Mouse (Mus musculus): Measurements from ENCODE around the gene Lpar3. TPM values are rescaled to one million over a fixed set of nuclear protein-coding genes. Genes with fewer than 3 reads are reported as not detected.

Lpar3 gene
- polyA plus RNA-seq, 1 experiment from 2014 or later = 0.70 TPM

GRCm38 (mm10) chr3:146304556-146305405 is 84.0 kb downstream of the Lpar3 start:
- ATAC-seq = no peak
- Histone ChIP-seq H3K4me1 (ENCODE audit: control insufficient read depth, insufficient read depth, low read length) (no peaks in the 10 kb centered on the region), H3K27ac (ENCODE audit: low read length) (no peak overlapping the region), H3K4me3 (ENCODE audit: low read depth, low read length) (no peak overlapping the region), H3K9ac (ENCODE audit: low read depth, low read length) (no peak overlapping the region), H3K9me3 (replicated peaks; ENCODE audit: control insufficient read depth, low read length, poor library complexity, severe bottlenecking) (no peaks in the 10 kb centered on the region), H3K27me3 (ENCODE audit: control insufficient read depth, insufficient read depth, low read depth, low read length) (no peaks in the 10 kb centered on the region), H3K36me3 (ENCODE audit: control insufficient read depth, insufficient read depth, low read length) (no peaks in the 10 kb centered on the region), H3K4me2 (ENCODE audit: low read length) (no peak overlapping the region)
- 86% methylated on average over 21 of the region's 21 CpGs for WGBS

- Histone ChIP-seq H3K27ac (ENCODE audit: low read length) (no peak overlapping the region), H3K9me3 (replicated peaks; ENCODE audit: control insufficient read depth, low read length, poor library complexity, severe bottlenecking) (no peaks in the 10 kb centered on the region), H3K4me2 (ENCODE audit: low read length) (no peak overlapping the region), H3K4me3 (ENCODE audit: low read depth, low read length) (no peak overlapping the region), H3K9ac (ENCODE audit: low read depth, low read length) (no peak overlapping the region), H3K4me1 (ENCODE audit: control insufficient read depth, insufficient read depth, low read length) (peaks cover 6% of the 10 kb centered on the region), H3K27me3 (ENCODE audit: control insufficient read depth, insufficient read depth, low read depth, low read length) (no peaks in the 10 kb centered on the region), H3K36me3 (ENCODE audit: control insufficient read depth, insufficient read depth, low read length) (no peaks in the 10 kb centered on the region)
- ATAC-seq = no peak
- WGBS = 37% methylated on average over 3 of the region's 3 CpGs
These were observed 86.6 kb downstream of the Lpar3 start for GRCm38 (mm10) chr3:146307341-146307740.

GRCm38 (mm10) chr3:146307886-146308285 is 87.1 kb downstream of the Lpar3 start:
- peaks cover 6% of the 10 kb centered on the region for H3K4me1 ChIP-seq (ENCODE audit: control insufficient read depth, insufficient read depth, low read length)
- no peak for ATAC-seq
- no peak overlapping the region for H3K4me3 ChIP-seq (ENCODE audit: low read depth, low read length)
- H3K27me3 ChIP-seq (ENCODE audit: control insufficient read depth, insufficient read depth, low read depth, low read length) = no peaks in the 10 kb centered on the region
- H3K36me3 ChIP-seq (ENCODE audit: control insufficient read depth, insufficient read depth, low read length) = no peaks in the 10 kb centered on the region
- H3K27ac ChIP-seq (ENCODE audit: low read length) = no peak overlapping the region
- H3K9ac ChIP-seq (ENCODE audit: low read depth, low read length) = no peak overlapping the region
- WGBS = 81% methylated on average over 2 of the region's 2 CpGs
- no peak overlapping the region for H3K4me2 ChIP-seq (ENCODE audit: low read length)
- H3K9me3 ChIP-seq (replicated peaks; ENCODE audit: control insufficient read depth, low read length, poor library complexity, severe bottlenecking) = no peaks in the 10 kb centered on the region

GRCm38 (mm10) chr3:146309586-146309985 is 88.8 kb downstream of the Lpar3 start:
- peaks cover 6% of the 10 kb centered on the region for H3K4me1 ChIP-seq (ENCODE audit: control insufficient read depth, insufficient read depth, low read length)
- H3K4me3 ChIP-seq (ENCODE audit: low read depth, low read length) = no peak overlapping the region
- ATAC-seq = no peak
- H3K36me3 ChIP-seq (ENCODE audit: control insufficient read depth, insufficient read depth, low read length) = no peaks in the 10 kb centered on the region
- H3K9me3 ChIP-seq (replicated peaks; ENCODE audit: control insufficient read depth, low read length, poor library complexity, severe bottlenecking) = no peaks in the 10 kb centered on the region
- no peak overlapping the region for H3K9ac ChIP-seq (ENCODE audit: low read depth, low read length)
- no peak overlapping the region for H3K4me2 ChIP-seq (ENCODE audit: low read length)
- 77% methylated on average over 8 of the region's 8 CpGs for WGBS
- H3K27me3 ChIP-seq (ENCODE audit: control insufficient read depth, insufficient read depth, low read depth, low read length) = no peaks in the 10 kb centered on the region
- no peak overlapping the region for H3K27ac ChIP-seq (ENCODE audit: low read length)

- no peak overlapping the region for H3K9ac ChIP-seq (ENCODE audit: low read depth, low read length)
- no peaks in the 10 kb centered on the region for H3K27me3 ChIP-seq (ENCODE audit: control insufficient read depth, insufficient read depth, low read depth, low read length)
- ATAC-seq = no peak
- WGBS = 13% methylated on average over 9 of the region's 9 CpGs
- no peaks in the 10 kb centered on the region for H3K36me3 ChIP-seq (ENCODE audit: control insufficient read depth, insufficient read depth, low read length)
- no peak overlapping the region for H3K4me3 ChIP-seq (ENCODE audit: low read depth, low read length)
- no peak overlapping the region for H3K4me2 ChIP-seq (ENCODE audit: low read length)
- no peaks in the 10 kb centered on the region for H3K9me3 ChIP-seq (replicated peaks; ENCODE audit: control insufficient read depth, low read length, poor library complexity, severe bottlenecking)
- no peak overlapping the region for H3K27ac ChIP-seq (ENCODE audit: low read length)
- peaks cover 6% of the 10 kb centered on the region for H3K4me1 ChIP-seq (ENCODE audit: control insufficient read depth, insufficient read depth, low read length)
These were observed 90.4 kb downstream of the Lpar3 start for GRCm38 (mm10) chr3:146311121-146311538.

- Histone ChIP-seq H3K27me3 (ENCODE audit: control insufficient read depth, insufficient read depth, low read depth, low read length) (no peaks in the 10 kb centered on the region), H3K27ac (ENCODE audit: low read length) (no peak overlapping the region), H3K4me2 (ENCODE audit: low read length) (no peak overlapping the region), H3K4me3 (ENCODE audit: low read depth, low read length) (no peak overlapping the region), H3K9ac (ENCODE audit: low read depth, low read length) (no peak overlapping the region), H3K9me3 (replicated peaks; ENCODE audit: control insufficient read depth, low read length, poor library complexity, severe bottlenecking) (no peaks in the 10 kb centered on the region), H3K36me3 (ENCODE audit: control insufficient read depth, insufficient read depth, low read length) (no peaks in the 10 kb centered on the region), H3K4me1 (ENCODE audit: control insufficient read depth, insufficient read depth, low read length) (peaks cover 20% of the 10 kb centered on the region)
- ATAC-seq = no peak
- 85% methylated on average over 8 of the region's 8 CpGs for WGBS
These were observed 94.7 kb downstream of the Lpar3 start for GRCm38 (mm10) chr3:146315414-146315813.

GRCm38 (mm10) chr3:146316293-146316692 is 95.5 kb downstream of the Lpar3 start:
- peaks cover 15% of the 10 kb centered on the region for H3K4me1 ChIP-seq (ENCODE audit: control insufficient read depth, insufficient read depth, low read length)

GRCm38 (mm10) chr3:146317366-146317765 is 96.6 kb downstream of the Lpar3 start:
- peaks cover 14% of the 10 kb centered on the region for H3K4me1 ChIP-seq (ENCODE audit: control insufficient read depth, insufficient read depth, low read length)
- WGBS = 94% methylated on average over 7 of the region's 7 CpGs
- no peaks in the 10 kb centered on the region for H3K9me3 ChIP-seq (replicated peaks; ENCODE audit: control insufficient read depth, low read length, poor library complexity, severe bottlenecking)
- no peak for ATAC-seq
- H3K9ac ChIP-seq (ENCODE audit: low read depth, low read length) = no peak overlapping the region
- H3K4me3 ChIP-seq (ENCODE audit: low read depth, low read length) = no peak overlapping the region
- H3K36me3 ChIP-seq (ENCODE audit: control insufficient read depth, insufficient read depth, low read length) = no peaks in the 10 kb centered on the region
- no peak overlapping the region for H3K27ac ChIP-seq (ENCODE audit: low read length)
- no peak overlapping the region for H3K4me2 ChIP-seq (ENCODE audit: low read length)
- no peaks in the 10 kb centered on the region for H3K27me3 ChIP-seq (ENCODE audit: control insufficient read depth, insufficient read depth, low read depth, low read length)

More at GRCm38 (mm10) chr3:146316293-146316692, 95.5 kb downstream of the Lpar3 start:
- Histone ChIP-seq H3K36me3 (ENCODE audit: control insufficient read depth, insufficient read depth, low read length) (no peaks in the 10 kb centered on the region), H3K27me3 (ENCODE audit: control insufficient read depth, insufficient read depth, low read depth, low read length) (no peaks in the 10 kb centered on the region), H3K9me3 (replicated peaks; ENCODE audit: control insufficient read depth, low read length, poor library complexity, severe bottlenecking) (no peaks in the 10 kb centered on the region), H3K4me2 (ENCODE audit: low read length) (no peak overlapping the region), H3K4me3 (ENCODE audit: low read depth, low read length) (no peak overlapping the region), H3K27ac (ENCODE audit: low read length) (no peak overlapping the region), H3K9ac (ENCODE audit: low read depth, low read length) (no peak overlapping the region)
- 90% methylated on average over 8 of the region's 8 CpGs for WGBS
- ATAC-seq = no peak

GRCm38 (mm10) chr3:146317911-146318310 is 97.1 kb downstream of the Lpar3 start:
- H3K4me3 ChIP-seq (ENCODE audit: low read depth, low read length) = no peak overlapping the region
- H3K4me1 ChIP-seq (ENCODE audit: control insufficient read depth, insufficient read depth, low read length) = peaks cover 14% of the 10 kb centered on the region
- no peaks in the 10 kb centered on the region for H3K36me3 ChIP-seq (ENCODE audit: control insufficient read depth, insufficient read depth, low read length)
- no peak for ATAC-seq
- H3K27me3 ChIP-seq (ENCODE audit: control insufficient read depth, insufficient read depth, low read depth, low read length) = no peaks in the 10 kb centered on the region
- H3K9ac ChIP-seq (ENCODE audit: low read depth, low read length) = no peak overlapping the region
- H3K27ac ChIP-seq (ENCODE audit: low read length) = no peak overlapping the region
- no peaks in the 10 kb centered on the region for H3K9me3 ChIP-seq (replicated peaks; ENCODE audit: control insufficient read depth, low read length, poor library complexity, severe bottlenecking)
- WGBS = 79% methylated on average over 12 of the region's 12 CpGs
- no peak overlapping the region for H3K4me2 ChIP-seq (ENCODE audit: low read length)

All from midbrain, embryonic 16.5 days (tissue).